Mouse (Mus musculus) E14TG2a.4 (cell line): Measurements from ENCODE around the gene Fyco1.

Experiments used
- CTCF ChIP-seq: conservative IDR thresholded peaks from 2 replicates; pipeline ENCODE4 v1.5.1; 2014; ENCODE audit warnings: low read length
- NANOG ChIP-seq: IDR thresholded peaks from 2 replicates; pipeline ENCODE4 v1.6.1; 2014; ENCODE audit warnings: borderline replicate concordance, low read length, mixed read lengths
- POU5F1 ChIP-seq: IDR thresholded peaks from 2 replicates; pipeline ENCODE4 v1.6.1; 2014; ENCODE audit warnings: low read length, borderline replicate concordance

DNA sequence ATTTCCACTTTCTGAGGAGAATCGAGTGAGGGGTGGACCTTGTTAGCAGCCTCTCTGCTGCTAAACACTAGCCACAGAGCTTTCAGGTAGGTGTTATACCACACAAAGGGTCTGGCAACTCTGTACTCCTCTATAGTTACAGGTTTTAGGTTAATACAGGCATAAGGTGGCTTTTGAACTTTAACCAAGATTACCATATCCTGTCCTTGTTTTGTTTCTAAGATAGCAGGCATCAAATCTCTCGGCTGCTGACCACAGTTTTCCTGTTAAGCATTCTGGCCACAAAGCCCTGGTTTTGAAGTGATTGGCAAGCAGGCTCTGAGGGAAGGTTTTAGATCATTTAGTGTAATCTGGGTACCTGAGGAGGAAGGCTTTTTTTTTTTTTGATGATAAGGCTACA, 37.4 kb downstream of the Fyco1 start:
- TF ChIP-seq CTCF (no peak), NANOG (no peak), POU5F1 (no peak)
